Mouse (Mus musculus) thymus, postnatal 25 days (tissue): ENCODE data around the gene Smg1.

Source experiments
- DNase-seq: peaks from one replicate; pipeline ENCODE4 v3.0.0; 2022

Gene Smg1

DNA sequence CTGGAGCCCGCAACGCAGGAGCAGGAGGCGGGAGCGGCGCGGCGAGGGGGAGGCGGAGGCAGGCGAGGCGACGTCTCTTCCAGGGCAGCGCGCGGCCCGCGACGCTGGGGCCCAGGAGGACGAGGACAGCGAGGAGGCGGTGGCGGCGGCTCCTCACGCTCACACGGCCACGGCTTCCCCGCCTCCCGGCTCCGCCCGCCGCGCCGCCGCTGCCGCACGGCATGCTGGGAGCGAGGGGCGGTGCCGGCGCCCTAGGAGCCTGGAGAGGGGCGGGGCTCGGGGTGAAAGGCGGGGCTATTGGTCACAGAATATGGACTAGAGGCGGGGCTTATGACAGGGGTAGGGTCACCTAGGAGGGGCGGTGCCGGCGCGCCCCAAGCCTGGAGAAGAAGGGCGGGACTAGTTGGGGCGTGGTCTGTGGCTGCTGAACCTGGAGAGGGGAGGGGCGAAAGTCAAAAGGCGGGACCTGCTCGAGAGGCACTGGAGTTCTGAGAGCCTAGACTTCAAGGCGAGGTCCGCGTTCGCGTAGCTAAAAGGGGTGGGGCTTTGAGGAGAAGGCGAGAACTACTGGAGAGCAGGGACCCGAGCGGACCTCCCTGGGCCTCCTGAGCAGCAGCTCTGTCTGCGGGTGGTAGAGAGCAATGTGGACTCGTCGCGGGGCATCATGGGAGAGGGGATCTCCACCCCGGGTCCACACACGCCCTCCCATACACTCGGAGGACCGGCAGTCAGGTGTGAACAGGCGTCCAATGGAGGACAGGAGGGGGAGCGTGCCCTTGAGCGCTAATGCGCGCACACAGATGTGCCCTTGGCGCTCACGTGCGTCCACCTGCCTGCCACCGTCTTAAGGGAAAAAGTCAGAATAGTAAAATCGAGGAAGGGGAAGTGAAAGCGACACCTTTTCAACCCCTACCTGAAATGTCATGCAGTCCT lies at the start of gene Smg1:
Gene Smg1, minus strand, starts transcription at position 218 of the 933 bp plus-strand sequence.
- DNase-seq, result peak; percentile 100

DNA sequence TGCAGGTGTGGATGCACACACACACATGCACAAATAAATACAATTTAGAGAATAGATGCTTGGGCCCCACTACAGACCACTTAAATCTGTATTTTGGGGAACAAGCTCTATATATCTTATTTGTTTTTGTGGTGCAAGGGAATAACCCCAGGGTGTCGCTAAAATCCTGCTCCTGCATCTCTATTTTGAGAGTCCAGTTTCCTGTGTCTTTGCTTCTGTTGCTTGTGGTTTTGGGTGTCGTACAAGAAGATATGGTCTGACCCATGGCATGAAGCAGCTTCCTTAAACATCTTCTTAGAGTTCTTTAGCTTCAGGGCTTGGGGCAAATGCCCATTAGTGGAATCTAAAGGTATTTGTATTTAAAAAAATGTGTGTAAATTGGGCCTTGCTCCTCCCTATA lies 39.7 kb upstream of the Smg1 start:
- no peak for DNase-seq

DNA sequence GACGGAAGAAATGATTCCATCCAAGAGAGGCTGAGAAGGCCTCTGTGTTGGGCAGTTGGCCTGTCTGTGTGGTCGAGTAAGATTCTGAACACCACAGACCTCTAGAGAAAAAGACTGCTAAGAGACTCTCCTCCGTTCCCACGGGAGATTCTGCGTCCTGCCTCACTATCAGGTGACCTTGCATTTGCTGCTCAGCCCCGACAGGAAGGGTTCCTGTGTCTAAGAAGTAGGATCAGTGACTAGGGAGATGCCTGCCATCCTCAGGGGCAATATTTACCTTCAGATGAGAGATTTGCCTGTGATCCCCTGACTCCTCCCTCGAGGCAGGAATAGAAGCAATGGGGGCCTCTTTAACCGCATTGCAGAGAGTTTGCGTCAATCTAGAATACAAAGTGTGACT lies 39.1 kb upstream of the Smg1 start:
- no peak for DNase-seq

DNA sequence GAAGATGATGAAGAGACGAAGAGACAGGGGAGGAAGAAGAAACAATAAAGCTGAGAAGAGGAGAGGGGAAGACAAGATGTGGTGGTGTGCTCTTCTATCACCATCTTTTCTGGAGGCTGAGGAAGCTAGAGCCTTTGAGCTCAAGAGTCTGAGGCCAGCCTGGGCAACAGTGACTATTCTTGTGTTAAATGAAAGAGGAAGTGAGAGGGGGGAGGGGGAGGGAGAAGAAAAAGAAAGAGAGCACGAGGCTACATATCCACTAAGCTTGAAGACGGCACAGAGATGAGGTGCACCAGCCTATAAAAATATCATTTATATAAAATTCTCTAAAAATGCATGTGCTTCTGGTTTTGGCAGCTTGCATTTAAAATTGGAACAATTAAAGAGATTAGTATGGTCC lies 36.1 kb upstream of the Smg1 start:
- peak; percentile 38 for DNase-seq

DNA sequence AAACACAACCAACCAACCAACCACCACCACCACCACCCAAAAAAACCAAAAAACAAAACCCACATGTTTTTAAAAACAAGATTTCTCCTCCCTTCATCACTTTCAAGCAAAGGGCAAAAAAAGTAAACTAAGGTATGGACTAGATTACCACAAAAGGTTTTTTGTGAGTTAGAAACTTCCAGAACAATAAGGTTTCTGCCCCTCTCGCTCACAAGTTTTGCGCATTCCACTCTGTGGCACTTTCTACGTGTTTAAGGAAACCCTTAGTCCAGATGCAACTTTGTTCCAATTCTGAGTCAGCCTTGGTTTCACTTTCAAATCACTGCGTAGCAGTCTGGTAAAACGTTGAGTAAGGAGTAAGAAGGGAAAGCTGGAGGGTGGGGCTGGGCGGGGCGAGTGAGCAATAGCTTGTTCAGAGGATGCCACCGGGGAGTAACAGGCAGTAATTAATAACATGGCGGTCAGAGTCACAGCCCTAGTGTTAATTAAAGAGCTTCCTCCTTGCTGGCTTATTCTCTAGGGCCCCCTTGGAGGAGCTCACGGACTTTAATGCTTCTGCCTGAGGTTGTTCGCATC lies 34.0 kb upstream of the Smg1 start:
- DNase-seq, result peak; percentile 26

DNA sequence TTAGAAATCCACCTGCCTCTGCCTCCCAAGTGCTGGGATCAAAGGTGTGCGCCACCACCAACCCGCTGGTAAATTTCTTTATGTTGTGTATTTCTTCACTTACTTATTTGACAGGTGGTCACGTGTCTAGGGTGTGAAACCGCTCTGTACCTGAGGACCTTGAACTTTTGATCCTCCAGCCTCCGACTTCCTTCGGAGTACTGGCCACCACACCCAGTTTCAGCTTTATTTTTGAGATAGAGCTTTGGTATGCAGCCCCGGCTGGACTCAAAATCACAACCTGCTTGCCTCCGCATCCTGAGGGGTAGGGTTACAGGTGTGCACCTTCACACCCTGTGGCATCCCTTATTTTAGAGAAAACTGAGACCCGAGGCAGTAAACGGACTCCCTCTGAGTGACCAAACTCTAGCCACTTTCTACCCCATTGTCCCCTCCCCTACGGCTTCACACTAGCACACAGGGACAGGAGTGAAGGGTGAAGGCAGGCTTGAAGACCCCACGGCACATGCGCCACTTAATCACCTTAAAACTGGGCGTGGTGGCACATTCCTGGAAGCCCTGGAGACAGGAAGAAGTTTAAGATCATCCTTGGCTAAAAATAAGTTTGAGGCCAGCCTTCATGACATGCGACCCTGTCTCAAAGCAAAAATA lies 33.3 kb upstream of the Smg1 start:
- DNase-seq, result no peak

DNA sequence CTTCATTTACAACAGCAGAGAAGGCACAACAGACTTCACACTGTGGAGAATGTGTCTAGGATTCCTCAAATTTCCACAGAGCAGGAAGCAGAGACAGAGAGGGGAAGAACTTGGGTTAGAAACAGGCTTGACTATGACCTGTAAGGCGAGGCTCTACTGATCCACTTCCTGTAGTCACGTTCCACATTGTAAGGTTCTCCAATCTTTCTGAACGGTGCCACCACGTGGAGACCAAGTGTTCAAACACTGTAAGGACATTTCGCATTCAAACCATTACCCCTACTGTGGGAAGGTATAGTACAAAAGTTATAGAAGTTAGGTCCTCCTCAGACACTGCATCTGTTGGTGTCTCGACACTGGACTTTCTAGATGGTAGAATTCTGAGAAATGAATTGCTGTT lies 31.8 kb upstream of the Smg1 start:
- DNase-seq, result peak; percentile 69

DNA sequence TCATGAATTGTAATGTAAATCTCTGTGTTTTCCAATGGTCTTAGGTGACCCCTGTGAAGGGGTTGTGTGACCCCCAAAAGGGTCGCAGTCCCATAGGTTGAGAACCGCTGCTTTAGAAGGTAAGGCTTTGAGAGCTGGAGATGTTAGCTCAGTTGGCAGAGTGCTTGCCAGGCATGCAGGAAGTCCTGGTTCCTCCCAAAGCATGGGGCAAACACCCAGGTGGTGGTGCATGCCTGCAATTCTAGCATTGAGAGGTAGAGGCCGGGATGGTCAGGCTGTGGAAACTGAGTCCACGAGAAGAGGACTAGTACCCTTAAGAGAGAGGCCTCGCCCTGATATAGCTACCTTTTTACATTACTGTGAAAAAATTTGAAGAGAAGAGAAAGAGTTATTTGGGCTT lies 31.4 kb upstream of the Smg1 start:
- DNase-seq, result peak; percentile 63

DNA sequence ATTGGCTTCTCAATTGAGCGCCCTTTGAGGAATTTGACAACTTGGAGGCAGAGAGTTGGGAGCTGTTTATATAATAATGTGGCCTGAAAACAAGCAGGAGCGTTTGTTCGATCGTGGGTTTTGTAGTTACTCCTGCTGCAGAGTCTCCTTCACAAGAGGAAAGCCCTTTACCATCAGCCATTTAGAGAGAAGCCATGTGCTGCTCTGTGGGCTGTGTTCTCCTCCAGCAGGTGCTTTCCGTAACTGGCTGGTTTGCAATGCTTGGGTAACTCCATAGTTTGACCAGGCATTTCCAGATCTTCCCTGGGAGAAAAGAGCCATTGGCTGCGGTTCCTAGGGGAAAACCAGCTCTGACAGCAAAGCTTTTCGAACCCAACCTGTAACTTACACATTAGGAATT lies 30.7 kb upstream of the Smg1 start:
- DNase-seq, result peak; percentile 15

DNA sequence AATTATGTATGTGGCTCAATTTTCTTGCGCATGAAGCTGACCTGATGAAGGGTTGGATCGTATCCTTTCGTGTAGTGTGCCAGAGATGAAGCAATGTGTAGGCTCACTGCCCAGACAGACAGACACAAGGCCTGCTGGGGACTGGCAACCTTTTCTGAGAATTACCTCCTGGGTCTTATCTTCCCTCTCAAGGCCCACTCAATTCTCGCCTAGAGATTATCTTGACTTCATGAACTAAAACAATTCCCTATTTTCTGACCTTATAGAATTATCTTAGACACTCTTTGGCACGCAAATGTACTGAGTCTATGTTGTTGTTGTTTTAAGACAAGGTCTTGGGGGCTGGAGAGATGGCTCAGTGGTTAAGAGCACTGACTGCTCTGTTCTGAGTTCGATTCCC lies 22.6 kb upstream of the Smg1 start:
- DNase-seq, result no peak

DNA sequence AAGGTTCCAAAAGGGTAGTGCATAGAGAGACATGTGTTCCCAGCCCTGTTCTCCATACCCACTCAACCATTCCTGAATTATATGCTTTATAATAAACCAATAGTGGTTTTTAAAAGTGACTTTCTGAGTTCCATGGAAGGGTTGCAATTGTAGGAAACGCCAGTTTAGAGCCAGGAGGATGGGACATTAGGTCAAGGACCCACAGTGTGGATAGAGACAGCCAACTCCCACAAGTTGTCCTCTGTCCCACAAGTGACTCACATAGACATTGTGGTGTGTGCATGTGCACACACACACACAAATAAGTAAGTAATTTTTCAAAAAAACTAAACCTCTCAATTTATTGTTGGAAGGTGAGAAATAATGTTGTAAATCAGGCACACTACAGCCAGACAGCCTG lies 20.1 kb upstream of the Smg1 start:
- no peak for DNase-seq

DNA sequence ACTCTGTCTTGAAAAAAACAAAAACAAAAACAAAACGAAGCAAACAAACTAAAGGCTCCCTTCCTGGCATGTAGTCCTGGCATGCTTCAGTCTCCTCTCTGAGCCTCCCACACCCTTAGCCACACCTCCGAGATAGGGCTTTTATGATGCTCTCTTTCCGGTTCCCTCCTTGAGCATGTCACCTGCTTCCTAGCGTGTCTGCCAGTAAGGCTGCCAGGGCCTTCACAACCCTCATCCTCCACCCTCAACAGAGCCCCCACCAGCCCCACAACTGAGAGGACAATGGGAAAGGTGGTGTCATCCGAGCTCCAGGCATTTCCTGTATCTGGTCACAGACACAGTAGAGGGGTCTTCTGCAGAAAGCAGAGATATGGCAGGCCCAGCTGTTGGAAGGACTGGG lies 18.9 kb upstream of the Smg1 start:
- peak; percentile 82 for DNase-seq

DNA sequence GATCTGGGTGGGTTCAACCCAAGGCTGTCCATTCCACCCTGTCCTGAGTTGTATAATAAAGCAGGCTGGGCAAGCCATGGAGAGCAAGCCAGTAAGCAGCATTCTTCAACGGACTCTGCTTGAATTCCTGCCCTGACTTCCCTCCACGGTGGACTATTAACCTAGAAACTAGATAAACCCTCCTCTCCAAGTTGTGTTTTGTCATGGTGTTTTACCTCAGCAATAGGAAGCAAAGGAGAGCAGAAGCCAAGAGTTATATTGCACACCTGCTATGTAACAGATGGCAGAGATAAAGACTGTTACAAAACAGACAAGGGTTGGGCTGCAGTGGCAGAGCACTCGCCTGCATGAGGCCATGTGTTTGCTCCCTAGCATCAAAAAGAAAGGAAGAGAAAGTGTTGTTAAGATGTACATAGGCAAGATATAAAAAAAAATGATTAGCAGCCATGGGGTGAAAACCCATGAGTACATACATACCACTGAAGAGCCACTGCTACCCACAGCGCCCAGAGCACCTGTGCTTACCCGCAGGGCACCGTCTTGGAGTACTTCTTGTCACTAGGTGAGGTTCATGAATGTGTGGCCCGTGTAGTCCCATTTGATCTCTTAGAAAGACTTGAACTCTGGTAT lies 16.3 kb upstream of the Smg1 start:
- peak; percentile 71 for DNase-seq

DNA sequence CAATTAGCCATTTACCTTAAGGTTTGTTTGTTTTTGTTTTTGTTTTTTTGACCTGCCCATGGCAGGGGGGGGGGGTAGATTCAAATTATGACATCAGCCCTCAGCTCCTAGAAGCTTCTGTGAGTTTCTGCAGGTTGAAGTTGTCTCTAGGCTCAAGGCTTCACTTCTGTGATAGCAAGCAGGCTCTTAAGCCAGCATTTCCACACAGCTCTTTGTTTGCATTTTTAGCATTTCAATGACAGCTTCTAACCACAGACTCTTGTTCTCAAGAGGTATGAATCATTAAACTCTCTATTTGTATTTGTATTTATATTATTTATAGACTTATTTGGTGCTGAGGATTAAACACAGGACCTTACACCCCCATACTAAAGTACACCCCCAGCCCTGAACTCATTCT lies 15.0 kb upstream of the Smg1 start:
- DNase-seq, result no peak

DNA sequence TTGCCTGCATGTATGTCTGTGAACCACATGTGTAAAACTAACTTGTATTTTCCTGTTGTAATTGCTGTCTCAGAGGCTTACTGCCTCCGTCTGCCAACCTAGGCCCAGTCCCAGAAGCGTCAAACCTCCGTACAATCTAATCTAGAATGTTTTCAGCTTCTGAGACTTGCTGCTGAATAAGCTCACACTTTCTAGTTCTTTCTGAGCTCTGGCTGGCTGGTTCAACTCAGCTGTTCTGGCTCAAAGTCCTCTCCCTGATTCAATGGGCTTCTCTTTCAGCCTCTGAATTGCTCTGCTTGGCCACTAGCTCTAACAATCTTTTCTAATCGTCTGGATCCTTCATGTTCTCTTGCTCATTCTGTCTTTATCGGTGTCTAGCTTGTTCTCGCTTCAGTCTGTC lies 13.3 kb upstream of the Smg1 start:
- DNase-seq, result no peak

DNA sequence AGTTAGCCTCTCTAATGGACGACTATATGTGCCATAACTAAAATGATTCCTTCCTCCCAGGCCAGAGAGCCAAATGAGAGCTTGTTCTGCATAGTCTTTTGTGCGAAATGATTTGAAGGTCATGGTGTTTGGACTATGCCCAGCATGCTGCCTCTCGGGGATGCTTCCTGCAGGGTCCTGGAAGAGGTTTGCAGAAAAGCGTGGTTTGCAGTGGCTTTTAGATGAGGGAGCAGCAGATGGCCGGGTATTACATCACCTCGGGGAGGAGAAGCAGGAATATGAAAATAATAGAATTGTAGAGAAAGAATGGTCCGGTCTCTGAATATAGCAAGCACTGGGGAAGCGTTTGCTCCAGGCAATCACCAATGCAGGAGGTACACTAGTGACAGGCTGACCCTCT lies 11.0 kb upstream of the Smg1 start:
- no peak for DNase-seq

DNA sequence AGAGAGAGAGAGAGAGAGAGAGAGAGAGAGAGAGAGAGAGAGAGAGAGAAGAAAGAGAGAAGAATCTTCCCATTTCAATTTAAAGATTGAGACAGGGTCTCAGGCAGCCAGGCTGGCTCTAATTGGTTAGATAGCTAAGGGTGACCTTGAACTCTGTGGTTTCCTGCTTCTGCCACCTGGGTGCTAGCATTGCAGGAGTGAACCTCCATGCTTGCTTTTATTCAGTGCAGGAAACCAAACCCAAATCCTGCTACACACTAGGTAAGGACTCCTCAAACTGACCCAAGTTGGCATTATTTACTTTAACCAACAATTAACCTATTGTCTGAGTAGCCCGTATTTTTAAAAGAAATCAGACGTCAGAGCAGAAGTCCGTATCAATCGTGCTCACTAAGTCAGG lies 10.5 kb upstream of the Smg1 start:
- DNase-seq, result peak; percentile 65

DNA sequence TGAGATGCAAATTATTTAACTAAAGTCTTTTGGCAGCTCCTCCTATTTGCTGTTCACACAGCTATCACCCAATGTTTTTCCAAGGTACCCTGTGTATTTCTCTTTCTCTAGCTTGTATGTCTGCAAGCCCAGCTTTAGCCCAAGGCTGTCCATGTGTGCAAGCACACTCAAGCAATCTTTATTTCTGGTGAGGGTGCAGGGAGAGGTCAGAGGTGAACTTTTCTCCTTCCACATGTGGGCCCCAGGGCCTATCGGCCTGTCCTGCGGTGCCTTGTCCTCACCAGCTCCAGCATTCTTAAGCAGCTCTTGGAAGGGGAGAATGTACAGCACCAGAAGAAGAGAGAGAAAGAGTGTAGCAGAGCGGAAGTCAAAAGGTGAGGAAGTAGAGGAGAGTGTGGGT lies 9.5 kb upstream of the Smg1 start:
- no peak for DNase-seq

DNA sequence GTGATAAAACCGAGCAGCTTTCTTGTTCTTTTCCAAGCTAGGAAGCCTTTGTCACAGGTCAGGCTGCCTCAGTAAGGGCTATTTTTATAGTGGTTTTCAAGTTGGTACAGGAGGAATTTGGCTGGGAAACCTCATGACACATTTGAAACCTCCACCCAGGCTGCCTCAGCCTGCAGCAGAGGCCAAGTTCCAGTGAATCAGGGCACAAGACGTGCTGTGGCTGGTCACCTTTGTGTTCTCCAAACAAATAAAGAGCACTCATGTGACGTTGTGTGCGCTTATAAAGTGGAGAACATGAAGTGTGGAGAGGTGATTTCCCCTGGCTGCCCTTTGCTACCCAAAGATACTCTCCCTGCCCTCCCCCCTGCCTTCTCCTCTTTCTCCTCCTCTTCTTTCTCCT lies 8.9 kb upstream of the Smg1 start:
- no peak for DNase-seq

DNA sequence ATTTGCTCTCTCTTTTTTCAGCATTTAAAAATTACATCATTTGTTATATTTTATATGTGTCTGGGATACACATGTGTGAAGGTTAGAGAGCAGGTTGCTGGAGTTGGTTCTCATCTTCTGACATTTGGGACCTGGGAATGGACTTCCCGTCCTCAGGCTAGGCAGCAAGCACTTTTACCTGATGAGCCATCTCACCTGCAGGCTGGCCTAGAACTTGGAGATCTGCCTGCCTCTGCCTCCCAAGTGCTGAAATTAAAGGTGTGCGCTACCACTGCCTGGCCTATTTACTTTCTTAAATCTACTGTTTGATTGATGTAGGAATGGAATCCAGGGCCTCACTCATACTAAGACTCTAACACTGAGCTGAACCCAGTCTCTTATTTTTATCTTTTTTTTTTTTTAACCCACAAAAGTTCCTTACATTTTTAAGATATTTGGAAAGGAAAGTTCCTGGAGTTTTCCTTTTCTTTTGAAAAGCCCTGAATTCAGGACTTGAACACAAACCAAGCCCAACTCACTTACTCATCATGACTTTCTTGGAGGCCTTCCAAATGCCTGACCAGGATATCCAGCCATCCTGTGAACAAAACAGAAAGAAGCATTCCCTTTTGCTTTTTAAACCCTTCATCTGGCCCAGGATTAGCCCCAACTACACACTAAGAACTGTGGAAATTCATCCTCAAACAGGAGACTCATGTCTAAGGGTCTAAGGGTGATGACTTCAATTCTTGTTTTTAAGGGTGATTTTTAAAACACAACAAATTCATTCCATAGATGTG lies 8.1 kb upstream of the Smg1 start:
- no peak for DNase-seq

DNA sequence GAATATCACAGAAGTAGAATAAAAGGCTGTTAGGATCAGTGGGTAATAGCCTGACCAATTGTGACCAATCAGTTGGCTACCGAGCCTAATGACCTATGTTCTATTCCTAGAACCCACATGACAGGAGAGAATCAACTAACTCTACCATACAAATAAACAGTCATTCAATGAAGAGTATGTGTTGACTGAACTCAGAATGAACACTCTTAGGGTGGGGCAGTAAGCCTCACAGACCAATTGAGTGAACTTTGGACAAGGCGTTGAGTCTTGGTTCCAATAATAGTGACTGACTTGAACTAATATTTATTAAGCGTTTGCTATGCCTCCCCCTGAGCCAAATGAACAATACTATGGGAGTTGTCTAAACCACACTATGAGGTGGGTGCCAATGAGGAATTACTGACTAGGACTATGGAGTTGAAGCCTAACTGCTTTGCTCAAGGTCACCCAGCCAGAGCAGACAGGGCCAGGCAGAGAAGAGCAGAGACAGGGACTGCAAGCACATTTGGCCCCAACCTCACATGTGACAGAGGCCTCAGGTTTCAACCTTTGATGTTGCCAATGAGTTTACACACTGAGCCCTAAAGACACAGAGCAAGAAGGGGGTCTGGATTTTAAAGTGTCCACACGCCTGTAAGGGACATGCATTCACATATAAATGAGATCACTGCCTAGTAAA lies 7.2 kb upstream of the Smg1 start:
- DNase-seq, result no peak

DNA sequence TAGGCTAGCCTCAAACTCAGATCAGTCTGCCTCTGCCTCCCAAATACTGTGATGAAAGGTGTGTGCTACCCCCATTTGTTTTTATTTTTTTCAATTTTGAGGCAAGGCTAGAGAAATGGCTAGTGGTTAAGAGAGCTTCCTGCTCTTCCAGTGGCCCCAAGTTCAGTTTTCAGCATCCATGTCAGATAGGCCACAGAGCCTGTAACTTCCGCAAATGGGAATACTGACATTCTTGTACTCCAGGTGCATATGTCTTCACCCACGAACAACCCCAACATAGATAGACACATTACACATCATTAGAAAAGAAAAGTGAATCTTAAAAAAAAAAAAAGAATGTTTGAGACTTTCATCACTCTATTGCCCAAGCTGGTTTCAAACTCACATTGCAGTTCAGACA lies 6.1 kb upstream of the Smg1 start:
- DNase-seq, result no peak
